Mouse (Mus musculus) left cerebral cortex, postnatal 4 days (tissue): ENCODE measurements at regions not wholly inside any gene's neighbourhood (a gene's known extent, or its start where the extent isn't known, plus 50 kb on each side); places are given as distances from the start of the nearest gene placed in this dataset.

Source experiments
- DNase-seq: peaks from one replicate; pipeline ENCODE4 v3.0.0-alpha.2; 2022
- intact Hi-C: fragments of 180-260 bp; cut with DNase I; formaldehyde crosslinking; loops from one replicate; pipeline ENCODE4 v1.15.1; 2025

DNA sequence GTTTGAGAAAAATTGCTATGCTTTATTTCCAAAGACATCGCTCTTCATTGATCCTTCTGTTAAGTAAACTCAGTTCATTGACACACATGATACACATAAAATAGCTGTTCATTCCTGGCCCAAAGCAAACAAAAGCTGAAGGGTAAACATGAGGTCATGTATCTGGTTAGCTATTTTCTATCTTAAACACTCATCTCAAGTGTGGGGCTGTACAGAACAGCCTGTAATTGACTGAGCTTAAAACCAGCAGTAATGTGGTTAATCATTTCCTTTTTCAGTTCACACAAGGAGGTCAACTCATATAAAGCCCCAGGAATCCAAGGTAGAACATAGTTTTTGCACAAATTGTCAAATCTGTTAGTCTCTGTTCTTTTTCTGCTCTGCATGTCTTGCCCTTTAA lies 94.5 kb downstream of the Cldn17 start:
- intact Hi-C loops, result no loop called here
- DNase-seq, result no peak

DNA sequence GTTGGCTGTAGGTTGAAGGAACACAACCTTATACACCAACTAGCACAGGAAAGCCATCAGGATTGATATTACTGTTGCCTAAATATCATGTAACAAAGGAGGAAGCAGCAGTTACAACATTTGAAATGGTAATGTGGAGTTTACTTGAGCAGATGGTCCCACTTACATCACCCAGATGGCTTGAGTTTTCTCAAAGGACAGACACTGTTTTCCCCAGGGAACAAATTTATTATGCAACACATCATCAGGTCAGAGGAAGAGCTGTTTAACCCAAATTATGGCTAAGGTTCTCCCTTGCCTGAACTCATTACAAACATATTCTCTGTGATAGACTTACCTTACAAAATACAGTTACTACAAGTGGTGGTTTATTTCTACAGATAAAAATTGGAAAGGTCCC lies 98.6 kb downstream of the Cldn17 start:
- intact Hi-C loops, result no loop called here
- no peak for DNase-seq

DNA sequence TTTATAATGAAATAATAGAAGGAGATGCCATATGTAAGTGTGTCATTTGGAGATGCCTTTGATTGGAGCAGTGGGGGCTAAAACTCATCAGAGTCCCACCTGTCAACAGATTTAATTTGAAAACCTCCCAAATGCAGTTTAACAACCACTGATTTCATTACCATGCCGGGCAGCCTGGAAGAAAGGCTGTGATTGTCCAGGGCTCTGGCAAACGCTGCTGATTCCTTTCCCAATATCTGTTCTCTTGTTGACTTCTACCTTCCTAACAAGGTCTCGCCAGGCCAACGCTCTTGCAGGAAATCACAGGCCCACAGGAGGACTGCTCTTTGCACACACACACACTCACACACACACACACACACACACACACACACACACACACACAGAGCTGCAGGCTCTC lies 102.4 kb downstream of the Cldn17 start:
- intact Hi-C loops, result no loop called here
- DNase-seq, result peak; percentile 24

DNA sequence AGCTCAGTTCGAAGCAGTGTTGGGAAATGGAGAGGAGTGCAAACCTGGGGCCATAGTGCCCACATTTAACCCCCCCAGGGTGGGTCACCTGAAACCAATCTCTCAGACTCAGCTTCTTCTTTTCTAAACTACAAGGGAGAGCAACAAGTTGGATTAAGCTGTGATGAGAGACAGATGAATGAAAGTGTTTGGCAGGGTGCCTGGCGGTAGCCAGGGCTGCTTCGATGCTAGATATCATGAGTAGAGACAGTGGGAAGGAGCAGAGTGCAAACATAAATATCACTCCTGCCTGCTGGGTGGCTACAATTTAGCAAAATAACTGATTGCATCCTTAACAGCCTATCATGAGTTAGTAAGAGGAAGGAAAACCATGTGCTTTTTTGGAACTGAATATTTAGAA lies 106.9 kb downstream of the Cldn17 start:
- intact Hi-C loops, result no loop called here
- DNase-seq, result peak; percentile 43

DNA sequence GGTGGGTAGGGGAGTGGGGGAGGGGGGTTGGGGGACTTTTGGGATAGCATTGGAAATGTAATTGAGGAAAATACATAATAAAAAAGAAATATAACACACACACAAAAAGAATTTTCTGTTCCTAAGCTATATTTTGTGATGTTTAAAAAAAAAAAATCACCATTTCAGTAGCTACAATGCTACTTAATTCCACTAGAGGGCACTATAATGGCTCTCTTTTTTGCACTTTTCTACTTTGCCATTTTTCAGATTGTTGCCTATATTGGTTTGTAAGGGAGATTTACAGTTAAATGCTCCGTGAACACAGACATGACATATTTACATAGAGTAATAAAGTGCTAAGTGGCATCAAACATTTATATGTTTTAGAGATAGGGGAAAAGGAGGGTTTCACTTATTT lies 102.7 kb upstream of the Grik1 start:
- intact Hi-C loops, result no loop called here
- DNase-seq, result no peak

DNA sequence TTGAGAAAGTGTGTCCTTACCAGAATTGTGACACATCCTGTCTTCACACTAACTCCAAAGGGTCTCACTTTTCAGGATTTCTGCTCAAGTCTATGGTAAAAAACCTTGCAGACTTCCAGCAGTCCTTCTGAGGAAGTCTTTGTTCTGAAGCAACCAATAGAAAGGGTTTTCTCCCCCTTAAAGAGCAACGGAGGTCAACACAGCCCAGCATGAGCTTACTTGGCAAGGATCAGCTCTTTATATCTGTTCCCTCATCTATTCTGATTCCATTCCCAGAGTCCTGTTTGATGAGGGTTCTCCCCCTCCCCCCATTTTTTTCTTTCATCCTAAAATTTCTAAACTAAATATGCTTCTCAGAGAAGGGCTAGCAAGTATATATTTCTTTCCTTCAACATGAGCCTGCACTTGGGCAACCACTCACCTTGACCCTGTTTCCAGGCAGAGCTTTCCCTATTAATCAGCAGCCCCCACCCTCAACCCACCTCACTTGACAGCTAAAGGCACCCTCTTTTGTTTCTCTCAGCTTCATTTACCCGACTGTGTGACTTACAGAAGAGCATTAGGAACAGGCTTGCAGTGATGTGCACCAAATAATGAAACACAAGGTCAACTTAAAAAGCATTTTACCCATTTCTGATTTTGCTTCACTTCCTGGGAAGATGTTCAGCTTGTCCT lies 91.7 kb upstream of the Grik1 start:
- intact Hi-C loops, result no loop called here

DNA sequence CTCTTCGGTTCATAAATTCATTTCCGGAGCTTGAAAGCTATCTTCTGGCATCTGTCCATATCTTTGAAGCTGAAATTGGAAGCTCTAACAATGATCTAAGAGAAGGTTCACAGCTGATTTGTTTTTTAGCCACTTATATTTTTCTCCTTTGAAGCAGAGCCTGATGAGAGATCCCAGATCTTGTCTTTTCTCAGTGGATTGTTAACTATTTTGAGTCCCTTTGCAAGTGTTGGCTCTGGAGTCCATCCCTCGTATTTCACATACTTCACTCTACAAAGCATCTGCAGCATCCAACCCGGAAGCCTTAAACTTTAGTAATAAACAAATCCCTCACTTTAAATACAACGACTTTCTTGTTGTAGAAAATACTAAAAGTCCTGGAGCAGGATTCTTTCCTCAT lies 85.6 kb upstream of the Grik1 start:
- intact Hi-C loops, result no loop called here
- no peak for DNase-seq

More for the DNA sequence above, 91.7 kb upstream of the Grik1 start:
- DNase-seq, result no peak

DNA sequence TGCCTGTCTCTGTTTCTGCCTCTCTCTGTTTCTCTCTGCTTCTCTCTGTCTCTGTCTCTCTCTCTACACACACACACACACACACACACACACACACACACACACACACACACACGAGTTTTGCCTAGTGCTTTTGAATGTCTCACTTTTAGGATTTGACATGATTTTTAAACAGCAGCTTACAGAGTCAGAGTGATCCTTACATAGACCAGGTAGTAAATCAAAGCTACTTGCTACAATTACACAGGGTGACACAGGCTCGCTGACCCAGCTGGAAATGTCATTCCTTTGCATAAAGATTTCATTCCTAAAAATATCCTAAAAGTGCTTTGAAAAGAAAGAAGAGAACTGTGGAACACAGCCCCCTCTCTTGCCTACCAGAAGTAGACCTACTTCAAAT lies 84.5 kb upstream of the Grik1 start:
- intact Hi-C loops, result no loop called here
- DNase-seq, result no peak

DNA sequence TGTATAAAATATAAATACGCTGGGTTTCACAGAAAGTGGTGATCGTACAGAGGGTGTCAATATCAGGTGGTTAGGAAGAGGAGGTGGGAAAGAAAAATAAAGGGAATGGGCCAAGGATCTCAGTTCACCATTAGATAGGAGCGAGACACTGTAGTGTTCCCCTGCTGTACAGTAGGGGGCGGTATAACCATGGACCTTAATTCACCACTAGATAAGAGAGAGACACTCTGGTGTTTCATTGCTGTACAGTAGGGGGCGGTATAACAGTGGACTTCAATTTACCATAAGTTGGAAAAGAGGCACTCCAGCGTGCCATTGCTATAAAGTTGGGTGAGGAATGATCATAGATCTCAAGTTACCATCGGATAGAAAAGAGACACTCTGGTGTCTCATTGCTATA lies 82.0 kb upstream of the Grik1 start:
- intact Hi-C loops, result no loop called here
- DNase-seq, result peak; percentile 41

DNA sequence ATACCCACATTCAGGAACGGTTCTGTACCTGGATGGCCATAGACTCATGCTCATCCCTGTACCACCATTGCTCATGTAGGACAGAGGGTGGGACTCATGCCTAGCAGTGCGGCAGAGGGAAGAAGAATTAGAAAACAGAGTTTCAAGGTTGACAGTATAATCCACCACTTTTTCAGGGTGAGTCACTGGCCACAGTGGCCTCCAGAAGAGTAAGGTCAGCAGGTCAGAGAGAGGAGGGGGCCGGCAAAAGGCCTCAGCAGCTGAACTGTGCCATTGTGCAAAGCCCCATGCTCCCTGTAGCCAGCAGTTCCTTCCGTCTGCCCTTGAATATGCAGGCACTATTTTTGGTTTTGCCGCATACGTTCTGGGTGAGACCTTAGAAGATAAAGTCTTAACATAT lies 78.1 kb upstream of the Grik1 start:
- intact Hi-C loops, result no loop called here
- DNase-seq, result no peak

DNA sequence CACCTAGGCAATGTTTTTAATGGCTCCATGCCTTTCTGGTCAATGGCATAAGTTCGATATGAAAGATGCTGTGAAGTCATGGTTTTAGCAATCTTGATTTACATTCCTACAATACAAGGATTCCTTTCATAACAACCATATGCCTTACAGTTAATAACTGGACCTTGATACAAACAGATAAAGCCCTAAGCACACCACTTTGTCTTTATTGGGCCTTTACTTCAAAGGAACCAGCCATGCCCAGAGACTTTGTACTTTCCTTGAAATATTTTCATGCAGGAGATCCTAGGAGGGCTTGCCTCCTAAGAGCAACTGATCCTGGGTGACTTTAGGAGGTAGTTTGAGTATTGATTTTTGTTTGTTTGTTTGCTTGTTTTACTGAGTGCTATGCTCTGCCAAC lies 77.1 kb upstream of the Grik1 start:
- intact Hi-C loops, result no loop called here
- no peak for DNase-seq

DNA sequence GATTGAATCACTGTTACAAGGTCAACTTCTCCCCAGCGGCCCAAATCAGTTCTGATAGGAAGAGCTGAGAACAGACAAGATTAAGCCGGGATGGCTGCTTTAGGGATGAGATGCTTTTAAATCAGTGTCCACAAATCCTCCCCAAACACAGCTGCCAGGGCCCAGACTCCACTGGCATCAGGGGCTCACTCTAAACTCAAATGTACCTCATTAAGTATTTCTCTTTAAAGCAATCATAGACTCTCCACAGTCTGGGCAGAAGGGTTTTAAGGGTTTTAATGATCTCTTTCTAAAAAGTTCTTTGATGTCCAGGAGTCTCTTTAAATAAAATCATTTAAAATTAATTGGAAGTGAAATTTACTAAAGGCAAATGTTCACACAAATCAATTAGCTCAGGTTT lies 70.0 kb upstream of the Grik1 start:
- intact Hi-C loops, result no loop called here
- no peak for DNase-seq
